Mouse (Mus musculus) liver, embryonic 14.5 days (tissue): Measurements from ENCODE around the gene Purb.

Experiments
- CTCF ChIP-seq: IDR thresholded peaks from 2 replicates; pipeline ENCODE4 v1.5.1; 2016; ENCODE audit warnings: antibody characterized with exemption, low read depth, control low read depth
- EP300 ChIP-seq: IDR thresholded peaks from 2 replicates; pipeline ENCODE4 v1.6.1; 2016; ENCODE audit warnings: antibody characterized with exemption, low read depth

DNA sequence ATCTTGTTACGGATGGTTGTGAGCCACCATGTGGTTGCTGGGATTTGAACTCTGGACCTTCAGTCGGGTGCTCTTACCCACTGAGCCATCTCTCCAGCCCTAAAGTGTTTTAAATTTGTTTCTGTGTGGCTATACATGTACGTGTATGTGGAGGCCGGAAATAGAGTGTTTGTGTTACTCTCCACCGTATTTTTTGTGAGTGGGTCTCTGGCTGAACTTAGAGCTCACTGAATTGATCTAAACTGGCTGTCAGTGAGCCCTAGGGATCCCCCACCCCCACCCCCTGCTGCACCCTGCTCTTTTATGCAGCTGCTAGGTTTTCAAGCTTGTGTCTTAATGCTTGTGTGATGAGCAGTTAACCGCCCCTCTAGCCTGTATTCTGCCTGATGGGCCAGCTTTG is 1.2 kb upstream of the Purb start:
- TF ChIP-seq CTCF, result no peak
- TF ChIP-seq EP300, result no peak
